ENCODE assay signal across 17 mouse cellular contexts in the genomic region with DNA sequence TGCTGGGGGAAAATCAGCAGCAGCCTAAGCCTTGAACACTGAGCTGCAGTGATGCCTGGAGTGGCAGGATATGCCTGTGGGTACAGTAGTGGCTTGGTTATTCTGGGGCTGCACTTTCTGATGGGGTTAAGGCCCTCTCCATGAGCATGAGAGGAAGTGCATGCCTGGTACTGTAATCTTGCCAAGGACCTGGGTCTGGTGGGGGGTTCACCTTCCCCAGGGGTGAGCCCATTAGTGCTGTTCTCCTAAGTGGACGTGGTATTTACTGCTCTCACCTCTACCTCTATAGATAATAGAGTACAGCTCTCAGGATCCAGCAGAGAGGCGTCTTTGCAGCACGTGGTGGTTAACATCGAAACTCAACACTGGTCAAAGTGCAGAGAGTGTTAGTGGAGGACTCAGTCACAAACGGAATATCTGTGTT. TPM values are rescaled to one million over a fixed set of nuclear protein-coding genes. Genes with fewer than 3 reads are reported as not detected.
DNase-seq lines count a peak whose midpoint lies in the region; ATAC-seq and TF ChIP-seq lines count a peak whose summit lies in the region.
"Had no signal": no experiment of that assay in that cellular context is flagged by ENCODE, and none has a peak within 500 bp of the region (broad histone marks: within the 10 kb centered on the region; RNA-seq: fewer than 3 reads in every experiment).

No protein-coding gene starts in this region.

- no peaks in the 10 kb centered on the region for H3K27me3 ChIP-seq in kidney, postnatal 0 days (ENCODE audit: insufficient read depth, low read length)
- no peaks in the 10 kb centered on the region for H3K27me3 ChIP-seq in liver, embryonic 13.5 days
- no peaks in the 10 kb centered on the region for H3K27me3 ChIP-seq in splenic B cell, adult 2 months (ENCODE audit: control insufficient read depth, insufficient read depth, low read length, poor library complexity, severe bottlenecking)
- H3K27me3 ChIP-seq: embryonic facial prominence, embryonic 12.5 days; forebrain, embryonic 13.5 days; limb, embryonic 15.5 days; midbrain, embryonic 13.5 days had no signal

- no peak for TF ChIP-seq CTCF in kidney, postnatal 0 days (IDR thresholded peaks at IDR 0.05; ENCODE audit: low read depth)

- H3K36me3 ChIP-seq in kidney, postnatal 0 days (ENCODE audit: insufficient read depth, low read length) = no peaks in the 10 kb centered on the region
- no peaks in the 10 kb centered on the region; the same call in 1 of the 2 replicates for H3K36me3 ChIP-seq in liver, embryonic 13.5 days
- peaks cover 3% of the 10 kb centered on the region; the same call in 1 of the 2 replicates for H3K36me3 ChIP-seq in splenic B cell, adult 2 months (ENCODE audit: control insufficient read depth, insufficient read depth, low read length, poor library complexity, severe bottlenecking)
- H3K36me3 ChIP-seq: embryonic facial prominence, embryonic 12.5 days; limb, embryonic 15.5 days had no signal

- peak overlapping the region; percentile 85 for H3K27ac ChIP-seq in kidney, postnatal 0 days
- no peak overlapping the region; the same call in 1 of the 2 replicates for H3K27ac ChIP-seq in liver, embryonic 13.5 days
- H3K27ac ChIP-seq: embryonic facial prominence, embryonic 12.5 days; forebrain, embryonic 13.5 days; left cerebral cortex, adult 2 months; limb, embryonic 15.5 days; midbrain, embryonic 13.5 days had no signal

- H3K4me3 ChIP-seq in kidney, postnatal 0 days (replicated peaks; ENCODE audit: low read depth, low read length) = no peak overlapping the region
- H3K4me3 ChIP-seq in liver, embryonic 13.5 days (replicated peaks) = no peak overlapping the region
- H3K4me3 ChIP-seq: embryonic facial prominence, embryonic 12.5 days; forebrain, embryonic 13.5 days; left cerebral cortex, adult 2 months; limb, embryonic 15.5 days; midbrain, embryonic 13.5 days had no signal

- ATAC-seq in kidney, postnatal 0 days (replicated peaks; ENCODE audit: low FRiP score, low read depth) = no peak
- ATAC-seq in activated CD4-positive, CD25-positive, alpha-beta regulatory T cell, adult 4 months = peak; percentile 86
- ATAC-seq in liver, embryonic 13.5 days (ENCODE audit: low read depth) = peak; percentile 7; the same call in 1 of the 2 replicates
- ATAC-seq: forebrain, embryonic 13.5 days; midbrain, embryonic 13.5 days had no signal

- H3K9ac ChIP-seq in kidney, postnatal 0 days (ENCODE audit: low read depth, low read length) = no peak overlapping the region
- H3K9ac ChIP-seq in liver, embryonic 13.5 days = no peak overlapping the region
- H3K9ac ChIP-seq: embryonic facial prominence, embryonic 12.5 days; forebrain, embryonic 13.5 days; limb, embryonic 15.5 days; midbrain, embryonic 13.5 days had no signal

- H3K4me2 ChIP-seq in kidney, postnatal 0 days (ENCODE audit: low read length) = no peak overlapping the region
- no peak overlapping the region for H3K4me2 ChIP-seq in liver, embryonic 13.5 days
- H3K4me2 ChIP-seq: embryonic facial prominence, embryonic 12.5 days; forebrain, embryonic 13.5 days; limb, embryonic 15.5 days; midbrain, embryonic 13.5 days had no signal

- no peak for DNase-seq in kidney, postnatal 0 days (ENCODE audit: low spot score)
- DNase-seq in kidney, adult 9 months = no peak
- DNase-seq in liver, embryonic 13.5 days = no peak
- DNase-seq in splenic B cell, adult 2 months (ENCODE audit: low read depth, low spot score) = peak; percentile 15
- DNase-seq in embryo, embryonic 9.5 days (ENCODE audit: extremely low spot score) = no peak
- DNase-seq in cerebellum, postnatal 14 days = no peak
- DNase-seq in lung, postnatal 10 days = no peak
- DNase-seq: cerebellum, adult 18-20 months; gastrocnemius, postnatal 36 days; heart, postnatal 36 days; thymus, adult 18-20 months had no signal

- peaks cover 2% of the 10 kb centered on the region; the same call in 1 of the 2 replicates for H3K4me1 ChIP-seq in kidney, postnatal 0 days (replicated peaks; ENCODE audit: insufficient read depth, low read length)
- H3K4me1 ChIP-seq in liver, embryonic 13.5 days (replicated peaks) = peaks cover 21% of the 10 kb centered on the region
- H3K4me1 ChIP-seq: embryonic facial prominence, embryonic 12.5 days; forebrain, embryonic 13.5 days; limb, embryonic 15.5 days; midbrain, embryonic 13.5 days had no signal

- H3K9me3 ChIP-seq in kidney, postnatal 0 days (replicated peaks; ENCODE audit: low read length) = no peaks in the 10 kb centered on the region
- H3K9me3 ChIP-seq in liver, embryonic 13.5 days (replicated peaks) = no peaks in the 10 kb centered on the region
- H3K9me3 ChIP-seq: forebrain, embryonic 13.5 days; limb, embryonic 15.5 days; midbrain, embryonic 13.5 days had no signal

- WGBS in kidney, postnatal 0 days = 56% methylated on average over 5 of the region's 5 CpGs
- 44% methylated on average over 5 of the region's 5 CpGs for WGBS in liver, embryonic 13.5 days (ENCODE audit: insufficient replicate concordance)

RNA-seq across cellular contexts. Expression of gene Babam2, which starts 16.4 kb away (rescaled TPM):
- polyA plus RNA-seq in kidney, postnatal 0 days (2015; fragmentation: Nextera tagmentation; extraction: Ambion mirVana) = 82.7 and 90.2 TPM in 2 replicates
- polyA plus RNA-seq in activated CD4-positive, CD25-positive, alpha-beta regulatory T cell, adult 4 months (2017; shearing (Covaris generic)) = 10 to 100 TPM; 92.9 to 93.6 TPM
- 37.1 and 43.2 TPM in 2 replicates for polyA plus RNA-seq in liver, embryonic 13.5 days (2015; fragmentation: Nextera tagmentation; extraction: Ambion mirVana)

RNA-seq across cellular contexts. Expression of gene Rbks, which starts 16.4 kb away (rescaled TPM):
- 11.7 and 12.5 TPM in 2 replicates for polyA plus RNA-seq in kidney, postnatal 0 days (2015; fragmentation: Nextera tagmentation; extraction: Ambion mirVana)
- polyA plus RNA-seq in activated CD4-positive, CD25-positive, alpha-beta regulatory T cell, adult 4 months (2017; shearing (Covaris generic)) = 10 to 100 TPM; 16.9 to 18.2 TPM
- polyA plus RNA-seq in liver, embryonic 13.5 days (2015; fragmentation: Nextera tagmentation; extraction: Ambion mirVana) = 21.2 and 22.9 TPM in 2 replicates
